Mouse (Mus musculus) heart, postnatal 25 days (tissue): ENCODE data around the gene Fyn. TPM values are rescaled to one million over a fixed set of nuclear protein-coding genes. Genes with fewer than 3 reads are reported as not detected.

Experiments
- DNase-seq: peaks from one replicate; pipeline ENCODE4 v3.0.0; 2022; ENCODE audit warnings: low spot score
- intact Hi-C: fragments of 180-260 bp; cut with DNase I; formaldehyde crosslinking; loops from one replicate; pipeline ENCODE4 v1.15.1; 2025
- total RNA-seq, 2 experiments: library from RNA; stranded (reverse); gene quantifications; 2 replicates each; pipeline ENCODE4 v1.2.3; 2021

Gene Fyn
- total RNA-seq, 2 experiments from 2014 or later, result 29.1 to 42.5 TPM

GRCm38 (mm10) chr10:39522857-39523614 lies 154.4 kb downstream of the Fyn start:
- intact Hi-C loops, result no loop called here
- no peak for DNase-seq

GRCm38 (mm10) chr10:39524355-39524754 lies 155.7 kb downstream of the Fyn start:
- no peak for DNase-seq
- intact Hi-C loops, result no loop called here

- no peak for DNase-seq
- intact Hi-C loops, result no loop called here
These were observed 156.8 kb downstream of the Fyn start for GRCm38 (mm10) chr10:39525431-39525830.

- DNase-seq, result no peak
- intact Hi-C loops, result no loop called here
These were observed 158.5 kb downstream of the Fyn start for GRCm38 (mm10) chr10:39527113-39527512.

GRCm38 (mm10) chr10:39529179-39529578 lies 160.5 kb downstream of the Fyn start:
- no peak for DNase-seq
- intact Hi-C loops, result no loop called here

- intact Hi-C loops, result no loop called here
- no peak for DNase-seq
These were observed 163.5 kb downstream of the Fyn start for GRCm38 (mm10) chr10:39532008-39532740.

- DNase-seq, result no peak
- intact Hi-C loops, result no loop called here
These were observed 164.2 kb downstream of the Fyn start for GRCm38 (mm10) chr10:39532823-39533222.

GRCm38 (mm10) chr10:39534324-39535026 lies 165.8 kb downstream of the Fyn start:
- no peak for DNase-seq
- intact Hi-C loops, result loop anchor here (5.0 kb wide), 2 partner anchors 78 to 198 kb away; partner anchors contain the start of genes Rev3l and Traf3ip2

GRCm38 (mm10) chr10:39535347-39535746 lies 166.7 kb downstream of the Fyn start:
- intact Hi-C loops, result loop anchor here (5.0 kb wide), 2 partner anchors 77 to 197 kb away; partner anchors contain the start of genes Rev3l and Traf3ip2
- DNase-seq, result no peak

- peak; percentile 23 for DNase-seq
- intact Hi-C loops, result loop anchor here (5.0 kb wide), 2 partner anchors 76 to 196 kb away; partner anchors contain the start of genes Rev3l and Traf3ip2
These were observed 167.6 kb downstream of the Fyn start for GRCm38 (mm10) chr10:39536258-39536657.

GRCm38 (mm10) chr10:39540012-39540647 lies 171.5 kb downstream of the Fyn start:
- no peak for DNase-seq
- intact Hi-C loops, result no loop called here

- intact Hi-C loops, result no loop called here
- DNase-seq, result no peak
These were observed 172.3 kb downstream of the Fyn start for GRCm38 (mm10) chr10:39540995-39541394.

GRCm38 (mm10) chr10:39541451-39541874 lies 172.8 kb downstream of the Fyn start:
- intact Hi-C loops, result no loop called here
- no peak for DNase-seq

GRCm38 (mm10) chr10:39541951-39542521 lies 173.4 kb downstream of the Fyn start:
- intact Hi-C loops, result no loop called here
- no peak for DNase-seq

GRCm38 (mm10) chr10:39542535-39543257 lies 174.0 kb downstream of the Fyn start:
- intact Hi-C loops, result no loop called here
- no peak for DNase-seq

- intact Hi-C loops, result no loop called here
- DNase-seq, result no peak
These were observed 174.7 kb downstream of the Fyn start for GRCm38 (mm10) chr10:39543258-39543770.

GRCm38 (mm10) chr10:39547369-39548074 lies 178.9 kb downstream of the Fyn start:
- DNase-seq, result no peak
- intact Hi-C loops, result no loop called here

GRCm38 (mm10) chr10:39550791-39551190 lies 182.1 kb downstream of the Fyn start:
- DNase-seq, result no peak
- intact Hi-C loops, result no loop called here
